Mouse (Mus musculus) ES-E14 (cell line): ENCODE data around the gene C530008M17Rik.

Source experiments
- MAFK ChIP-seq: IDR thresholded peaks from 2 replicates; pipeline ENCODE4 v1.6.1; 2014; ENCODE audit warnings: mild to moderate bottlenecking, low read depth, low read length, inconsistent platforms; ENCODE audit not compliant: insufficient read depth
- ZNF384 ChIP-seq: IDR thresholded peaks from 2 replicates; pipeline ENCODE4 v1.6.1; 2012; ENCODE audit warnings: low read depth, low read length, inconsistent platforms

DNA sequence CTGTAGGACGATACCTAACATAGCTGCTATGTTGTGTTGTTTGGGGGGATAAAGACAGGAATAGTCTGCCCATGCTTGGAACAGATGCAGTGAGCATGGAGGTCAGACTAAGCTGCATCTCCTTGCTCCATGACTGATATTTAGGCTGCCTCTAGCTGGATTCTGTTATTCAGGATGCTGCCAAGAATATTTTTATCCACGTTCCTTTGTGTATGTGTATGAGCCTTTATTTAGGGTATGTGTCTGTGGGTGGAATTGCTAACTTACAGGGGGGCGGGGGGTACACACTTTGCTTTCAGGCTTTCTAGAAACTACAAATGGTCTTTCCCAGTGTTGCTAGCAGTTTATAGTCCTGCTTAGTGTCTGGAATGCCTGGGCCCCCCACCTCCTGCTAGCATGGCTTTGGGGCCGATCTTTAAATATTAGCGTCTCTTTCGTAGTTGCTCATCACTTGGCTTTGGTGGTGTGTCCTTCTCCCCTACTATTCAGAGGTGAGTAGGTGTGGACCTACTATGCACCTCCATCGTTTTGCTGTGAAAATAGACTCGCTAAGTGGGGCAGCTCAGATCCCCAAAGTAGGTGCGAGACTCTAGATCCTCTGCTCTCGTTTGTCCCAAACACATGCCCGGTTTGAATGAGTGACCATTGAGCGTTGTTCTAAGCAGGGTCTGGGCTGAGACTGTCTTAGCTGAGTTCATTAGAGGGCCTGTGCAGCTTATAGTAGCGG lies 45.0 kb downstream of the C530008M17Rik start:
- TF ChIP-seq ZNF384 (no peak), MAFK (no peak)
